Comparison of ENCODE assay signal across 8 mouse cellular contexts in the genomic region with DNA sequence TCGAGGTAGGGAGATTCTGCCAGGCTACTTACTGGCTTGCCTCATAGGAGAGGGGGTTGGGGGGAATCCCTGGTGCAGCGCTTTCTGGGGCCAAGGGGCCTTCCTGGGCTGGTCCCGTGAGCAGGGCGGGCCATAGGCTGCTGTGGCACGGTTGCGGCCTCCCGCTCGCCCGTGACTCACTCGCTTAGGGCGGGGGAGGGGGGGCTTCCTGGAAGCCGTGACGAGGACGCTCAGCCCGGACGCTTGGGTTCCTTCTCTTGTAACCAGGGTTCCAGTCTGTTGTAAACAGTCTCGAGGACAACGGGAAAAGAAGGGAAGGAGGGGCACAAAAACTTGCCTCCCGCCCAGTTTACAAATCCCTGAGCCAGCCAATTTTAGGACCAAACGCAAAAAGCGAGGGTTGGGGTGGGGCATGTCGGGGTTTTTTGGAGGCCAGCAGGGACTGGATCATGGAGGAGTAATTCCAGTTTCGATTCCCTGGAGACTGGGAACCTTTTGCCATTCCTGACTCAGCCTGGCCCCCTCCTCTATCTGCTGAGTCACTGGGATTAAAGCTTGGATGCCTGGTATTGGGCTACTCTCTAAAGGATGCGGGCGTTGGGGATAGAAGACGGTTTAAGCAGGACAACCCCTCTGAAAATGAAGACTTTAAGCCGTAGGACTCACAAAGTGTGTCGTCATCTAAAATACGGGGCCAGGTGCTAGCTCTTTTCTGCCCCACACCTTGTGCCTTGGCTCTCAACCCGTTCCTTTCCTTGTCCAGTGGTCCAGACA. TPM values are rescaled to one million over a fixed set of nuclear protein-coding genes. Genes with fewer than 3 reads are reported as not detected.
DNase-seq lines count a peak whose midpoint lies in the region; ATAC-seq lines count a peak whose summit lies in the region.

No protein-coding gene starts in this region.

- H3K36me3 ChIP-seq in forebrain, embryonic 16.5 days (ENCODE audit: control insufficient read depth, insufficient read depth), result peaks cover 4% of the 10 kb centered on the region; the same call in 1 of the 2 replicates
- H3K36me3 ChIP-seq in hindbrain, embryonic 13.5 days, result peaks cover 14% of the 10 kb centered on the region
- H3K36me3 ChIP-seq in liver, embryonic 11.5 days (ENCODE audit: control insufficient read depth, insufficient read depth, low read length), result peaks cover 12% of the 10 kb centered on the region

- peak overlapping the region; percentile 55 for H3K9ac ChIP-seq in forebrain, embryonic 16.5 days (replicated peaks; ENCODE audit: low read depth, low read length)
- H3K9ac ChIP-seq in hindbrain, embryonic 13.5 days, result peak overlapping the region; percentile 61; the same call in 1 of the 2 replicates
- H3K9ac ChIP-seq in liver, embryonic 11.5 days (ENCODE audit: low read depth, low read length), result peak overlapping the region; percentile 61

- peaks cover 49% of the 10 kb centered on the region for H3K4me1 ChIP-seq in forebrain, embryonic 16.5 days (replicated peaks; ENCODE audit: control insufficient read depth, insufficient read depth, low read length)
- H3K4me1 ChIP-seq in hindbrain, embryonic 13.5 days (replicated peaks), result peaks cover 56% of the 10 kb centered on the region
- H3K4me1 ChIP-seq in liver, embryonic 11.5 days (replicated peaks; ENCODE audit: control insufficient read depth, insufficient read depth, low read length), result peaks cover 72% of the 10 kb centered on the region

- DNase-seq in A20 (ENCODE audit: low read depth, low spot score), result peak; percentile 94
- peak; percentile 76 to 77 for DNase-seq in adrenal gland, adult 18-20 months (ENCODE audit: low spot score in 2 of 2)
- DNase-seq in liver, embryonic 11.5 days (ENCODE audit: low spot score), result peak; percentile 73
- peak; percentile 82 to 87 for DNase-seq in thymus, adult 18-20 months
- DNase-seq in right cerebral cortex, adult 18-20 months, result no peak

- H3K4me2 ChIP-seq in forebrain, embryonic 16.5 days (ENCODE audit: low read length), result peak overlapping the region; percentile 49
- H3K4me2 ChIP-seq in hindbrain, embryonic 13.5 days, result peak overlapping the region; percentile 44
- peak overlapping the region; percentile 92 for H3K4me2 ChIP-seq in liver, embryonic 11.5 days

- 0 out of 2 replicates have a peak, but pooled peaks have one; percentile 11 for ATAC-seq in forebrain, embryonic 16.5 days
- ATAC-seq in hindbrain, embryonic 13.5 days (ENCODE audit: low FRiP score), result no peak
- ATAC-seq in liver, embryonic 11.5 days (replicated peaks; ENCODE audit: low FRiP score), result peak; percentile 42
- ATAC-seq in monocyte, adult 5-6 weeks (replicated peaks; ENCODE audit: insufficient number of reproducible peaks, low FRiP score, low TSS enrichment, poor library complexity, severe bottlenecking), result peak; percentile 8

- H3K27ac ChIP-seq in forebrain, embryonic 16.5 days (ENCODE audit: low read length), result peak overlapping the region; percentile 47
- H3K27ac ChIP-seq in hindbrain, embryonic 13.5 days, result peak overlapping the region; percentile 76
- H3K27ac ChIP-seq in liver, embryonic 11.5 days (ENCODE audit: low read depth, low read length), result peak overlapping the region; percentile 89

- 6% methylated on average over 29 of the region's 30 CpGs for WGBS in forebrain, embryonic 16.5 days
- 12% methylated on average over 30 of the region's 30 CpGs for WGBS in hindbrain, embryonic 13.5 days
- 3% methylated on average over 30 of the region's 30 CpGs for WGBS in liver, embryonic 11.5 days

- H3K9me3 ChIP-seq in forebrain, embryonic 16.5 days (ENCODE audit: control insufficient read depth, low read length), result no peaks in the 10 kb centered on the region
- H3K9me3 ChIP-seq in hindbrain, embryonic 13.5 days, result no peaks in the 10 kb centered on the region
- no peaks in the 10 kb centered on the region for H3K9me3 ChIP-seq in liver, embryonic 11.5 days (ENCODE audit: control insufficient read depth, low read length)

- H3K4me3 ChIP-seq in forebrain, embryonic 16.5 days (replicated peaks; ENCODE audit: low read length), result no peak overlapping the region
- no peak overlapping the region for H3K4me3 ChIP-seq in hindbrain, embryonic 13.5 days
- H3K4me3 ChIP-seq in liver, embryonic 11.5 days (ENCODE audit: low read depth, low read length), result peak overlapping the region; percentile 41

- H3K27me3 ChIP-seq in forebrain, embryonic 16.5 days (replicated peaks; ENCODE audit: control insufficient read depth, insufficient read depth, low read length), result no peaks in the 10 kb centered on the region
- H3K27me3 ChIP-seq in hindbrain, embryonic 13.5 days, result peaks cover 22% of the 10 kb centered on the region
- H3K27me3 ChIP-seq in liver, embryonic 11.5 days (replicated peaks; ENCODE audit: control insufficient read depth, insufficient read depth, low read length), result no peaks in the 10 kb centered on the region

RNA-seq across cellular contexts. Expression of gene Zfp36, which starts 1.2 kb away (rescaled TPM):
- 10 to 100 TPM; 15.5 to 16.5 TPM for total RNA-seq in adrenal gland, adult 18-20 months (2021)
- 6.5 and 6.7 TPM in 2 replicates for polyA plus RNA-seq in forebrain, embryonic 16.5 days (2015; fragmentation: Nextera tagmentation; extraction: Ambion mirVana)
- polyA plus RNA-seq in hindbrain, embryonic 13.5 days (2015; fragmentation: Nextera tagmentation; extraction: Ambion mirVana), result 4.6 and 4.9 TPM in 2 replicates
- polyA plus RNA-seq in liver, embryonic 11.5 days (2014; fragmentation: Nextera tagmentation; extraction: Ambion mirVana), result 9.9 and 10.2 TPM in 2 replicates
- total RNA-seq in monocyte, adult 5-6 weeks (2017), result 140 to 403 TPM (median 154 TPM) in 3 replicates

RNA-seq across cellular contexts. Expression of gene Plekhg2, which starts 8.8 kb away (rescaled TPM):
- 10 to 100 TPM; 14.4 to 22.2 TPM for total RNA-seq in adrenal gland, adult 18-20 months (2021)
- 40.7 and 50.8 TPM in 2 replicates for polyA plus RNA-seq in forebrain, embryonic 16.5 days (2015; fragmentation: Nextera tagmentation; extraction: Ambion mirVana)
- polyA plus RNA-seq in hindbrain, embryonic 13.5 days (2015; fragmentation: Nextera tagmentation; extraction: Ambion mirVana), result 32.0 and 34.6 TPM in 2 replicates
- polyA plus RNA-seq in liver, embryonic 11.5 days (2014; fragmentation: Nextera tagmentation; extraction: Ambion mirVana), result 29.2 and 34.4 TPM in 2 replicates
- 8.4 to 13.1 TPM (median 12.7 TPM) in 3 replicates for total RNA-seq in monocyte, adult 5-6 weeks (2017)

RNA-seq across cellular contexts. Expression of gene Med29, which starts 11.3 kb away (rescaled TPM):
- 10 to 100 TPM; 36.9 to 37.0 TPM for total RNA-seq in adrenal gland, adult 18-20 months (2021)
- 39.9 and 40.2 TPM in 2 replicates for polyA plus RNA-seq in forebrain, embryonic 16.5 days (2015; fragmentation: Nextera tagmentation; extraction: Ambion mirVana)
- 43.7 and 44.8 TPM in 2 replicates for polyA plus RNA-seq in hindbrain, embryonic 13.5 days (2015; fragmentation: Nextera tagmentation; extraction: Ambion mirVana)
- polyA plus RNA-seq in liver, embryonic 11.5 days (2014; fragmentation: Nextera tagmentation; extraction: Ambion mirVana), result 44.7 and 45.7 TPM in 2 replicates
- total RNA-seq in monocyte, adult 5-6 weeks (2017), result 6.9 to 12.3 TPM (median 12.0 TPM) in 3 replicates

RNA-seq across cellular contexts. Expression of gene Paf1, which starts 11.5 kb away (rescaled TPM):
- total RNA-seq in adrenal gland, adult 18-20 months (2021), result 10 to 100 TPM; 76.7 to 86.6 TPM
- 107 and 111 TPM in 2 replicates for polyA plus RNA-seq in forebrain, embryonic 16.5 days (2015; fragmentation: Nextera tagmentation; extraction: Ambion mirVana)
- polyA plus RNA-seq in hindbrain, embryonic 13.5 days (2015; fragmentation: Nextera tagmentation; extraction: Ambion mirVana), result 93.0 and 100 TPM in 2 replicates
- 56.1 and 58.6 TPM in 2 replicates for polyA plus RNA-seq in liver, embryonic 11.5 days (2014; fragmentation: Nextera tagmentation; extraction: Ambion mirVana)
- total RNA-seq in monocyte, adult 5-6 weeks (2017), result 162 to 264 TPM (median 189 TPM) in 3 replicates

RNA-seq across cellular contexts. Expression of gene Rps16, which starts 30.8 kb away (rescaled TPM):
- total RNA-seq in adrenal gland, adult 18-20 months (2021), result 100 to 1,000 TPM; 983 to 986 TPM
- 464 and 494 TPM in 2 replicates for polyA plus RNA-seq in forebrain, embryonic 16.5 days (2015; fragmentation: Nextera tagmentation; extraction: Ambion mirVana)
- polyA plus RNA-seq in hindbrain, embryonic 13.5 days (2015; fragmentation: Nextera tagmentation; extraction: Ambion mirVana), result 537 and 543 TPM in 2 replicates
- polyA plus RNA-seq in liver, embryonic 11.5 days (2014; fragmentation: Nextera tagmentation; extraction: Ambion mirVana), result 1,377 and 1,547 TPM in 2 replicates
- total RNA-seq in monocyte, adult 5-6 weeks (2017), result 691 to 731 TPM (median 723 TPM) in 3 replicates
